Mouse (Mus musculus) testis, adult 2 months (tissue): ENCODE measurements around the gene Itpr1.

Experiments
- CTCF ChIP-seq: fragments of 200-500 bp; IDR thresholded peaks from 2 replicates; pipeline ENCODE4 v1.5.1; 2012; ENCODE audit warnings: low read depth, mild to moderate bottlenecking, inconsistent platforms, low read length, moderate library complexity; ENCODE audit not compliant: control insufficient read depth, insufficient read depth, insufficient replicate concordance
- POLR2A ChIP-seq: fragments of 200-500 bp; IDR thresholded peaks from 2 replicates; pipeline ENCODE4 v1.6.1; 2012; ENCODE audit warnings: low read depth, mild to moderate bottlenecking, inconsistent platforms, low read length, moderate library complexity; ENCODE audit not compliant: control insufficient read depth

DNA sequence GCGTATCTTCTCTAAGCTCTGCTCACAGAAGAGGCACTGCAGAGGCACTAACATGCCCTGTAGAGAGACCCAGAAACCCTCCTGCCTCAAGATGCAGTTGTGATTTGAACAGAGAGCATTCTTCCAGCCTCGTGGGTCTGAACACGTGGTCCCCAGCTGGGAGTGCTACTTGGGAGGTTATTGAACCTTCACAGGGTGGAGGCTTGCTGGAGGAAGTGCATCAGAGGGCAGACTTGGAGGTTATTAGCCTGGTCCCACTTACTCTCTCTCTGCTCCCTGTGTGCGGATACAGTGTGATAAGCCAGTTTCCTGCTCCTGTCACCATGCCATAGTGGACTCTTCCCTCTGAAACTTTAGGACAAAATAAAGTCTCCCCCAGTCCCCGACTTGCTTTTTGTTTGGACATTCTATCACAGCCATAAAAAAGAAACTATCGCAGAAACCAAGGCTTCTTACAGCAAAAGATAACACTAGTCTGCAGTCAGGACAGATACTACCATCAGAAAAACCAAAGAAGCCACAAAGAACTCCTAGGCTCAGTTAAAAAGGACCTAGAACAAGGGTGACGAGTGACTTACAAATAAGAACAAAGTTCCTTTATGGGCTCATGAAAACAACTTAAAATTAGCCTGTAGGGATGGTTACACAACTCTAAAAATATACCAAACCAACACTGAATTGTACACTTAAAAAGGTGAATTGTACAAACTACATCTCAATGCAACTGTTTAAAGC, 44.8 kb upstream of the Itpr1 start:
- TF ChIP-seq CTCF (no peak), POLR2A (no peak)
